Mouse (Mus musculus): ENCODE data around the gene AI413582.

The AI413582 gene

GRCm38 (mm10) chr17:27565163-27565941 is at the start of gene AI413582:
TSS of gene AI413582 (minus strand) at chr17:27565756.
- DNase-seq (ENCODE audit: low read depth) = peak; percentile 88

GRCm38 (mm10) chr17:27613016-27613415 is 47.5 kb upstream of the AI413582 start:
- no peak for DNase-seq (ENCODE audit: low read depth)

DNA sequence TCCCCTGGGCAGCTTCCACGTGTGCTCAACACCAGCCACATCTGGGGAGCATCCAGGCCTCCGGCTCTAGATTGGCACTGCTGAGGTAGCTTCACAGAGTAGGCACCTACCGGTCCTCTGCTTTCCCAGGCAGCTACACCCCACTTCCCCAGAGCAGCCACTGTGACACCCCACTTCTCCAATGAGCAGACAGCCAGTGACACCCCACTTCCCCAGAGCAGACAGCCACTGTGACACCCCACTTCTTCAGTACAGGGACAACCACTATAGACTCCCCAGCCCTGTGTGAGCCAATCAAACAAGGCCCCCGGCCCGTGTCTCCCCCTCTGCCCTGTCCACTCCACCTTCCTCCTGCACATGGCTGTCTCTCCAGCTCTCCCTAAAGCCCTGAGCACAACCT is 46.4 kb upstream of the AI413582 start:
- no peak for DNase-seq (ENCODE audit: low read depth)

DNA sequence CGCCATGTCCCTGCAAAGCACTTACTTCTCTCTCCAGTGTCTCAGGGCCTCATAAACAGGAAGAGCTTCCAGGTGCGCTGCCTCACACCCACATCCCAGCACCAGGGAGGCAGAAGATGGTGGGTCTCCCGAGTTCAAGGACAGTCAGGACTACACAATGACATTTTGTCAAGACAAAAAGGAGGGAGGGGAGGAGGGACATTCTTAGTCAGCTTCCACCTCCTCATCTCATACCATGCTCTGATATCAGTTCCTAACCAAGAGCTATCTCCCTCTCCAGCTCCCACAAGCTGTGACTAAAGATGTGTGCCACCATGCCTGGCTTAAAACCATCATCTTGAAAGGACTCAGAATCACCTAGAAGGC is 45.9 kb upstream of the AI413582 start:
- no peak for DNase-seq (ENCODE audit: low read depth)

GRCm38 (mm10) chr17:27610679-27611518 is 45.3 kb upstream of the AI413582 start:
- no peak for DNase-seq (ENCODE audit: low read depth)

- no peak for DNase-seq (ENCODE audit: low read depth)
These were observed 44.0 kb upstream of the AI413582 start for GRCm38 (mm10) chr17:27609576-27609975.

DNA sequence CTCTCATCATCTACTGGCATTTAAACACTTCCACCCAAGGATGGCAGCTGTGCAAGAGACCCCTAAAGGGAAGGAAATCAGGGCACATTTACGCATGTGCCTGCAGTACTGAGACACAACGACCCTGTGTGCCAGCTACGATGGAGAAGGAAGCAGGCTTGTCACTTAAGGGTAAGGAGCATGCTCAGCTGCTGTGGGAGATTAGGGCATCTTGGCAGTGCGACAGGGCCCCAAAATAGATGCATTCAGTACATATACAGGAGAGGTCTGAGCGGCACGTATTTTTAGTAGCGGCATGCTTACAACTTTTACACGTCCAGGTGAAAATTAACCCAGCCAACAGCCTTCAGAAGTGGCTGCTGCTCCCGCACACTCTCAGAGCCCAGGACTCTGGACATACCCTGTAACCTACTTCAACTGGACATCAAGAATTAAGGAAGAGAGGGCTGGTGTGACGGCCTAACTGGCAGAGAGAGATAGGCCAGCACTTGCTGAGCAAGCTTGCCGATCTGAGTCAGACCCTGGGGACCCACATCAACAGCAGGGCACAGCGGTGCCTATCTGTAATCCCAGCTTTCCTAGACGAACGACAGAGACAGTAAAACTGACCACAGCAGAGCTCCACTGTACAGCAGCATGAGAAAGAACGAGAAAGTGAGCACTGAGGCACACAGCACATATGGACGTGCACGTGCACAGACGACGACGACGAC is 38.1 kb upstream of the AI413582 start:
- no peak for DNase-seq (ENCODE audit: low read depth)

DNA sequence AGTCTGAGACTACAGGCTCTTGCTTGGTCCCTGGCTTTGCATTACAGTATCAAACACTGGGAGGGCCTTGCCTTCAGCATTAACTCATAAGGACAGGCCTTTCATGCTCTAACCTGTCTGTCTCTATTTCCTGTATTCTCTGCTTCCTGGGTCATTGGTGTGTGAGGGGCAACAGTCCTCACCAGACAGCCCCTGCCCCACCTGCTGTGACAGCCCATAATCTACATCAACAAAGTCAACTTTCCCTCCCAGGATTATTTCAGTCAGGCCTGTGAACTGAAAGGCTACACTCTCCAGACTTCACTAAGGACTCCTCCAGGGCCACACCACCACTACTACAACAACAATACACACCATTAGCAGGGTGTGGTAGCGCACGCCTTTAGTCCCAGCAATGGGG is 37.5 kb upstream of the AI413582 start:
- DNase-seq (ENCODE audit: low read depth) = no peak

- DNase-seq (ENCODE audit: low read depth) = no peak
These were observed 35.3 kb upstream of the AI413582 start for GRCm38 (mm10) chr17:27600869-27601268.

DNA sequence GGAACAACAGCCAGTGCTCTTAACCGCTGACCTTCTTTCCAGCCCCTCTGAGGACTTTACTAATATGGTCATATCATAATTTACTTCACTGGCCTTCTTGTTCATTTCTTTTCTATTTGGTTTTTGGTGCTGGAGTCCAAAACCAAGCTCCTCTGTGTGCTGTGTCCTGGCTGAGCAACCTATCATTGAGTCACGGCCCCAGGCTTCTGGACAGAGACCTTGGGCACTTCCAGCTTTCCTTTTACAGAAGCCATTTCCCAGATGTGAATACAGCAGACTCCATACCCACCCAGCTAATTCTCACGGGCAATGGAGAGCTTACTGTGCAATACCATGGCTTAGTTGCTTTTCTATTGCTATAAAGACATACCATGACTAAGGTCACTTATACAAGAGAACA is 34.7 kb upstream of the AI413582 start:
- no peak for DNase-seq (ENCODE audit: low read depth)

- DNase-seq (ENCODE audit: low read depth) = no peak
These were observed 31.0 kb upstream of the AI413582 start for GRCm38 (mm10) chr17:27596376-27597190.

DNA sequence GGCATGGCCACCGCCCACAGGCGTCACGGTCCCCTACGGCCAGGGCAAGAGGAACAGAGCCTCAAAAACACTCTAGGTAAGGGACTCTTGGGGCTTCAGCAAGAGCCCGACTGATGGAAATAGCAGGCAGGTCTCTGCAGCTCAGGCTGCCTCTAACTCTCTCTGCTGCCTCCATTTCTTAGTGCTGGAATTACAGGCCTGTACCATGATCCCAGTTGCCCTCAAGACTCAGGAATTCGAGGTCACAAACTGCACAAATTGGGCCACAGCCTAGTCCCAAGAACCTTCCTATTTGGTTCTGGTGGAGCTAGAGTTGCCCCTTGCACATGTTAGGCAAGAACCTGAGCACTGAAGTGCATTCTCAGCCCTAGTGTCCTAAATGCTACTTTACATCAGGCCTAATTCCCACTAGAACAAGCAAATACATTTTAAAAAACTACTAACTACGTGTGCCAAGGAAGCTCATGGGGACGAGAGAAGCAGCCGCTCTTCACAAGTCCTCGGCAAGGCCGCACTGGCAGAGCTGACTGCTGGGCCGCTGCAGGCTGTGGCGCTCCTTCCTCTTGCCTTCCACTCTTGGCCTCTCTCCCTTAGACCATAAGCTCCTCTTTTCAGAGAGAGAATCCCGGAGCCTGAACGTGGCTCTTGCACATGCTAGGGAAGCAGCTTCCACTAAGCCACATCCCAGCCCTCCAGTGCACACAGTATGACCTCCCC is 30.3 kb upstream of the AI413582 start:
- DNase-seq (ENCODE audit: low read depth) = no peak

DNA sequence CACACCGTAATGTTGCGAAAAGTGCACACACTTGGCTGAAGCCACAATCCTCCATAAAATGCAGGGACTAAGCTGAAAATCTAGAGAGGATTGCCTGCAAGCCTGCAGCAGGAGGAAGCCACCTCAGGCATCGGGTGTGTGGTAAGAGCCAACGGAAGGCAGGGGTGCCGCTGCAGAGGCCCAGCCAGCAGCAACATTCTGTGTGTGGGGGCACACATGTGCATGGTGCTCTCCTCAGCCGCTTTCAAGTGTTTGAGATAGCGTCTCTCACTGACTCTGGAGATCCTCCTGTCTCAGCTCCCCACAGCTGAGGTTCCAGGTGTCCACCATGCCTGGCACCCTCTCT is 27.0 kb upstream of the AI413582 start:
- no peak for DNase-seq (ENCODE audit: low read depth)

DNA sequence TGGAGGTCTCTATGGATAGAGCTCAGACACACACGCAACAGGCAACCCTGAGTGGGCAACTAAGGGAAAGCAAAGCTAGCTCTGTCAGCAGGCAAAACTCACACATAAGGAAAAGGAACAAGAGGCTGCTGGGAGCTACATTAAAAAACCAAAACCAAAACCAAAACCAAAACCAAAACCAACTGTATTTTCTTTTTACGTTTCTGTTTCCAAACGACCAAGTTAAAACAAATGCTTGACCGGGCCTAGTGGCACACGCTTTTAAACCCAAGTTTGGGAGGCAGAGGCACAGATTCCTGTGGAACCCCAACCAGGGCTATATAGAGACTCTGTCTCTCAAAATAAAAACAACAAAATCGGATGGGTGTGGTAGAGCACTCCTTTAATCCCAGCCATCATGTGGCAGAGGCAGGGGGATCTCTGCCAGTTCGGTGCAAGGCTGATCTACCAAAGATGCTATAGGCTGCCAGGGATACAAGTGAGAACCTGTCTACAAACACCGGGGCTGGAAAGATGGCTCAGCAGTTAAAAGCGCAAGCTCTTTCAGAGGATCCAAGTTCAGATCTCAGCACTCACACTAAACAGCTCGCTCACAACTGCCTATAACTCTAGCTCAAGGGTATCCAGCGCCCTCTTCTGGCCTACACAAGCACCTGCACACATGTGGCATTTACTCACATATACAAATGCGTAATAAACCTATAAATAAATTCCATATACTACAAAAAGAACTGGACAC is 26.4 kb upstream of the AI413582 start:
- no peak for DNase-seq (ENCODE audit: low read depth)

DNA sequence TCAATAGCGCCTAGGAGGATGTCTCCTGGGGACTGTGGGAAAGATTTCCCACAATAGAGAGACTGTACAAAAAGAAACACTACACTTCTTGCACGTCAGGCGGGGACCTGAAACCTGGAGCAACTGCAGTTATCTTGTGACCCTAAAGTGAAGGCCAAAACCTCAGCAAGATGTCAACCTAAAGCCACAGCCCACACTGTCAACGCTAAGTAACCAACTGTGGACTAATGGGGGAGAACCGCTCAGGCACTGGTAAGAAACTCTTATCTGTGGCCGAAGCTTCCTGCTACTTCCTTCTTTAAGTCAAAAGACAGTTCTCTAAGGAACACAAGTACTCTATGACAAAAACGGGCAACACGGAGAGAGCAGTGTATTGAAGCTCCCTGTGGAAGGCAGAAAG is 22.7 kb upstream of the AI413582 start:
- DNase-seq (ENCODE audit: low read depth) = no peak

GRCm38 (mm10) chr17:27587252-27587651 is 21.7 kb upstream of the AI413582 start:
- DNase-seq (ENCODE audit: low read depth) = no peak

GRCm38 (mm10) chr17:27586661-27587060 is 21.1 kb upstream of the AI413582 start:
- DNase-seq (ENCODE audit: low read depth) = no peak

DNA sequence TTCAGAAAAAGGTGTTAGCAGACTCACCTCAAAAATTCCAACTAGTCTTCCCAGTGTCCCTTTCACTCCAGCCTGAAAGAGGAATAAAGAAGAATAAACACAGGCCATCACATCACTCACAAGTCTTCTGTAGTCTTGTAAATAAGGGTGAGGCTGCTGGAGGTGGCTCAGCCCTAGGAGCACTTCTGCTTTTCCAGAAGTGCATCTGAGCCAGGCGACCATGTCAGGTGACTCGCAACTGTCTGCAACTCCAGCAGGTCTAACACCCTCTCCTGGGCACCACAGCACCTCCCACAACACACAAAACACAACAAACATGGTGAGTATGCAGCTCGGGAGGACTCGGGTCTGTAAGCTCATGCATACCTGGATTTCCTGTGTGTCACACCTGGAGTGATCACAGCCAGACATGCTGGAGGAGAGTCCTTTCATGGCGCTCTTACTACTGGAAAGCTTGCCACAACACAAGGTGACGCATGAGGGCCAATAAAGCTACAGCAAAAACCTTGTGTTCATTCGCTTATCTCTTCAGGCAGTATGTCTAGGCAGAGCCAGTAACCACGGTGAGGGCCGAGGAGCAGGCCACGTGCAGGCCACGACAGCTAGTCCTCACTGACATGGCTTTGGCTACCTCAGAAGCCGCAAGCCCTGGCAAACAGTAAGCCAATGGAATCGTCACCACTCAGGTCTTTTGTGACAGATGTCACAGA is 17.8 kb upstream of the AI413582 start:
- DNase-seq (ENCODE audit: low read depth) = no peak

- DNase-seq (ENCODE audit: low read depth) = no peak
These were observed 15.0 kb upstream of the AI413582 start for GRCm38 (mm10) chr17:27580392-27581068.
